Mouse (Mus musculus) fat pad, adult 2 months (tissue): ENCODE measurements around the gene Nppc.

Source experiments
- DNase-seq: peaks from one replicate; pipeline ENCODE4 v3.0.0-alpha.2; 2011; ENCODE audit warnings: low read depth, low spot score; ENCODE audit errors: extremely low read depth

Nppc gene

GRCm38 (mm10) chr1:86657071-86657470 lies 13.3 kb downstream of the Nppc start:
- no peak for DNase-seq

GRCm38 (mm10) chr1:86652675-86653074 lies 17.7 kb downstream of the Nppc start:
- no peak for DNase-seq

GRCm38 (mm10) chr1:86650272-86650671 lies 20.1 kb downstream of the Nppc start:
- no peak for DNase-seq

- no peak for DNase-seq
Measured at GRCm38 (mm10) chr1:86647517-86647916, 22.9 kb downstream of the Nppc start.

- no peak for DNase-seq
Measured at GRCm38 (mm10) chr1:86643101-86643809, 27.1 kb downstream of the Nppc start.

- DNase-seq: no peak
Measured at GRCm38 (mm10) chr1:86634751-86635359, 35.5 kb downstream of the Nppc start.

GRCm38 (mm10) chr1:86633840-86634750 lies 36.3 kb downstream of the Nppc start:
- DNase-seq: no peak

GRCm38 (mm10) chr1:86633434-86633833 lies 36.9 kb downstream of the Nppc start:
- DNase-seq: no peak

- no peak for DNase-seq
Measured at GRCm38 (mm10) chr1:86632732-86633380, 37.5 kb downstream of the Nppc start.

GRCm38 (mm10) chr1:86630527-86630926 lies 39.8 kb downstream of the Nppc start:
- no peak for DNase-seq

GRCm38 (mm10) chr1:86629936-86630335 lies 40.4 kb downstream of the Nppc start:
- DNase-seq: no peak

- DNase-seq: no peak
Measured at GRCm38 (mm10) chr1:86628270-86628669, 42.1 kb downstream of the Nppc start.

GRCm38 (mm10) chr1:86623001-86624000 lies 47.1 kb downstream of the Nppc start:
- no peak for DNase-seq

- DNase-seq: no peak
Measured at GRCm38 (mm10) chr1:86622296-86622695, 48.1 kb downstream of the Nppc start.

GRCm38 (mm10) chr1:86618454-86619125 lies 51.8 kb downstream of the Nppc start:
- DNase-seq: no peak
